Mouse (Mus musculus) G1E-ER4 (cell line): Measurements from ENCODE around the gene Tmtc1. TPM values are rescaled to one million over a fixed set of nuclear protein-coding genes. Genes with fewer than 3 reads are reported as not detected.

Experiments used
- GATA1 ChIP-seq: IDR thresholded peaks from one replicate; pipeline ENCODE4 v1.8.0; 2012; ENCODE audit warnings: low read length, inconsistent platforms
- polyA plus RNA-seq: library from polyadenylated mRNA; stranded (reverse); fragments of >175 nt; gene quantifications from 2 replicates; pipeline ENCODE4 v1.2.3, GENCODE M21; 2012

Gene Tmtc1
- not detected in 2 replicates for polyA plus RNA-seq

GRCm38 (mm10) chr6:148443726-148444701 is at the start of gene Tmtc1:
Gene Tmtc1, minus strand, starts transcription at chr6:148444389.
- TF ChIP-seq GATA1, result no peak

- TF ChIP-seq GATA1, result no peak
Measured at GRCm38 (mm10) chr6:148491849-148492248, 47.7 kb upstream of the Tmtc1 start.

GRCm38 (mm10) chr6:148486756-148487155 is 42.6 kb upstream of the Tmtc1 start:
- no peak for TF ChIP-seq GATA1

- TF ChIP-seq GATA1, result no peak
Measured at GRCm38 (mm10) chr6:148481894-148482293, 37.7 kb upstream of the Tmtc1 start.

GRCm38 (mm10) chr6:148479671-148480237 is 35.6 kb upstream of the Tmtc1 start:
- no peak for TF ChIP-seq GATA1

- TF ChIP-seq GATA1, result no peak
Measured at GRCm38 (mm10) chr6:148478350-148478749, 34.2 kb upstream of the Tmtc1 start.

- no peak for TF ChIP-seq GATA1
Measured at GRCm38 (mm10) chr6:148472289-148472688, 28.1 kb upstream of the Tmtc1 start.

GRCm38 (mm10) chr6:148467924-148468389 is 23.8 kb upstream of the Tmtc1 start:
- TF ChIP-seq GATA1, result no peak

GRCm38 (mm10) chr6:148467170-148467921 is 23.2 kb upstream of the Tmtc1 start:
- no peak for TF ChIP-seq GATA1

GRCm38 (mm10) chr6:148459636-148460035 is 15.4 kb upstream of the Tmtc1 start:
- no peak for TF ChIP-seq GATA1

- TF ChIP-seq GATA1, result no peak
Measured at GRCm38 (mm10) chr6:148455470-148455869, 11.3 kb upstream of the Tmtc1 start.

- TF ChIP-seq GATA1, result no peak
Measured at GRCm38 (mm10) chr6:148454740-148455139, 10.6 kb upstream of the Tmtc1 start.

GRCm38 (mm10) chr6:148448151-148448550 is 4.0 kb upstream of the Tmtc1 start:
- TF ChIP-seq GATA1, result no peak

- no peak for TF ChIP-seq GATA1
Measured at GRCm38 (mm10) chr6:148446113-148446512, 1.9 kb upstream of the Tmtc1 start.

- no peak for TF ChIP-seq GATA1
Measured at GRCm38 (mm10) chr6:148444796-148445195, 607 bp upstream of the Tmtc1 start.

GRCm38 (mm10) chr6:148443291-148443725 is 881 bp downstream of the Tmtc1 start:
- no peak for TF ChIP-seq GATA1
